Mouse (Mus musculus): ENCODE data around the gene Rp9. TPM values are rescaled to one million over a fixed set of nuclear protein-coding genes. Genes with fewer than 3 reads are reported as not detected.
A peak's percentile ranks its signal among the peaks of the same experiment; 100 is the strongest.

The Rp9 gene
- polyA plus RNA-seq, 1 experiment: 3.1 TPM

GRCm38 (mm10) chr9:22488963-22489362 lies 19.4 kb upstream of the Rp9 start:
- H3K36me3 ChIP-seq (ENCODE audit: control insufficient read depth): no peaks in the 10 kb centered on the region
- TF ChIP-seq GATA1 (IDR thresholded peaks at IDR 0.05; ENCODE audit: low read length) (no peak), TAL1 (IDR thresholded peaks at IDR 0.05; ENCODE audit: low read length) (no peak)
- no peaks in the 10 kb centered on the region for H3K4me1 ChIP-seq (ENCODE audit: control insufficient read depth)
- no peaks in the 10 kb centered on the region for H3K9me3 ChIP-seq (ENCODE audit: control insufficient read depth, low read length)
- no peak overlapping the region for H3K4me3 ChIP-seq (replicated peaks)
- H3K27me3 ChIP-seq (ENCODE audit: control insufficient read depth): no peaks in the 10 kb centered on the region

- H3K4me3 ChIP-seq (replicated peaks): no peak overlapping the region
- H3K9me3 ChIP-seq (ENCODE audit: control insufficient read depth, low read length): no peaks in the 10 kb centered on the region
- no peaks in the 10 kb centered on the region for H3K27me3 ChIP-seq (ENCODE audit: control insufficient read depth)
- no peaks in the 10 kb centered on the region for H3K4me1 ChIP-seq (ENCODE audit: control insufficient read depth)
- no peaks in the 10 kb centered on the region for H3K36me3 ChIP-seq (ENCODE audit: control insufficient read depth)
- no peak for TF ChIP-seq TAL1 (IDR thresholded peaks at IDR 0.05; ENCODE audit: low read length)
- TF ChIP-seq GATA1 (IDR thresholded peaks at IDR 0.05; ENCODE audit: low read length): no peak
Measured at GRCm38 (mm10) chr9:22486211-22486610, 16.7 kb upstream of the Rp9 start.

- H3K4me3 ChIP-seq (replicated peaks): no peak overlapping the region
- no peaks in the 10 kb centered on the region for H3K36me3 ChIP-seq (ENCODE audit: control insufficient read depth)
- no peak for TF ChIP-seq GATA1 (IDR thresholded peaks at IDR 0.05; ENCODE audit: low read length)
- TF ChIP-seq TAL1 (IDR thresholded peaks at IDR 0.05; ENCODE audit: low read length): no peak
- no peaks in the 10 kb centered on the region for H3K4me1 ChIP-seq (ENCODE audit: control insufficient read depth)
- no peaks in the 10 kb centered on the region for H3K27me3 ChIP-seq (ENCODE audit: control insufficient read depth)
- H3K9me3 ChIP-seq (ENCODE audit: control insufficient read depth, low read length): no peaks in the 10 kb centered on the region
Measured at GRCm38 (mm10) chr9:22484562-22485308, 15.2 kb upstream of the Rp9 start.

- H3K36me3 ChIP-seq (ENCODE audit: control insufficient read depth): no peaks in the 10 kb centered on the region
Measured at GRCm38 (mm10) chr9:22483866-22484561, 14.5 kb upstream of the Rp9 start.

GRCm38 (mm10) chr9:22478946-22479345 lies 9.4 kb upstream of the Rp9 start:
- Histone ChIP-seq H3K27me3 (ENCODE audit: control insufficient read depth) (no peaks in the 10 kb centered on the region), H3K4me3 (replicated peaks) (no peak overlapping the region), H3K4me1 (ENCODE audit: control insufficient read depth) (peaks cover 21% of the 10 kb centered on the region), H3K36me3 (ENCODE audit: control insufficient read depth) (no peaks in the 10 kb centered on the region), H3K9me3 (ENCODE audit: control insufficient read depth, low read length) (no peaks in the 10 kb centered on the region)
- TF ChIP-seq TAL1 (IDR thresholded peaks at IDR 0.05; ENCODE audit: low read length): no peak
- no peak for TF ChIP-seq GATA1 (IDR thresholded peaks at IDR 0.05; ENCODE audit: low read length)

More at GRCm38 (mm10) chr9:22483866-22484561, 14.5 kb upstream of the Rp9 start:
- Histone ChIP-seq H3K27me3 (ENCODE audit: control insufficient read depth) (no peaks in the 10 kb centered on the region), H3K4me3 (replicated peaks) (no peak overlapping the region), H3K4me1 (ENCODE audit: control insufficient read depth) (no peaks in the 10 kb centered on the region), H3K9me3 (ENCODE audit: control insufficient read depth, low read length) (no peaks in the 10 kb centered on the region)
- TF ChIP-seq TAL1 (IDR thresholded peaks at IDR 0.05; ENCODE audit: low read length): no peak
- no peak for TF ChIP-seq GATA1 (IDR thresholded peaks at IDR 0.05; ENCODE audit: low read length)

GRCm38 (mm10) chr9:22476265-22476664 lies 6.7 kb upstream of the Rp9 start:
- Histone ChIP-seq H3K9me3 (ENCODE audit: control insufficient read depth, low read length) (no peaks in the 10 kb centered on the region), H3K36me3 (ENCODE audit: control insufficient read depth) (no peaks in the 10 kb centered on the region), H3K4me3 (replicated peaks) (peak overlapping the region; percentile 64), H3K27me3 (ENCODE audit: control insufficient read depth) (no peaks in the 10 kb centered on the region), H3K4me1 (ENCODE audit: control insufficient read depth) (peaks cover 26% of the 10 kb centered on the region)
- TF ChIP-seq GATA1 (IDR thresholded peaks at IDR 0.05; ENCODE audit: low read length) (no peak), TAL1 (IDR thresholded peaks at IDR 0.05; ENCODE audit: low read length) (no peak)

GRCm38 (mm10) chr9:22475424-22475868 lies 5.9 kb upstream of the Rp9 start, which contains the start of gene Bbs9:
TSS of gene Bbs9 (plus strand) at chr9:22475715.
- peak within 1 kb of the TSS; percentile 64 for H3K4me3 ChIP-seq (replicated peaks)
- H3K4me1 ChIP-seq (ENCODE audit: control insufficient read depth): peaks cover 26% of the 10 kb centered on the region
- TF ChIP-seq TAL1 (IDR thresholded peaks at IDR 0.05; ENCODE audit: low read length) (no peak), GATA1 (IDR thresholded peaks at IDR 0.05; ENCODE audit: low read length) (no peak)
- H3K9me3 ChIP-seq (ENCODE audit: control insufficient read depth, low read length): no peaks in the 10 kb centered on the region
- no peaks in the 10 kb centered on the region for H3K27me3 ChIP-seq (ENCODE audit: control insufficient read depth)
- H3K36me3 ChIP-seq (ENCODE audit: control insufficient read depth): no peaks in the 10 kb centered on the region

GRCm38 (mm10) chr9:22468899-22469259 lies 664 bp downstream of the Rp9 start:
- H3K4me1 ChIP-seq (ENCODE audit: control insufficient read depth): peaks cover 33% of the 10 kb centered on the region
- H3K36me3 ChIP-seq (ENCODE audit: control insufficient read depth): peaks cover 19% of the 10 kb centered on the region
- TF ChIP-seq GATA1 (IDR thresholded peaks at IDR 0.05; ENCODE audit: low read length) (no peak), TAL1 (IDR thresholded peaks at IDR 0.05; ENCODE audit: low read length) (no peak)
- peak overlapping the region; percentile 90 for H3K4me3 ChIP-seq (replicated peaks)
- H3K9me3 ChIP-seq (ENCODE audit: control insufficient read depth, low read length): no peaks in the 10 kb centered on the region
- no peaks in the 10 kb centered on the region for H3K27me3 ChIP-seq (ENCODE audit: control insufficient read depth)

GRCm38 (mm10) chr9:22468170-22468898 lies 1.2 kb downstream of the Rp9 start:
- Histone ChIP-seq H3K4me3 (replicated peaks) (peak overlapping the region; percentile 90), H3K36me3 (ENCODE audit: control insufficient read depth) (peaks cover 22% of the 10 kb centered on the region), H3K4me1 (ENCODE audit: control insufficient read depth) (peaks cover 33% of the 10 kb centered on the region), H3K27me3 (ENCODE audit: control insufficient read depth) (no peaks in the 10 kb centered on the region), H3K9me3 (ENCODE audit: control insufficient read depth, low read length) (no peaks in the 10 kb centered on the region)
- TF ChIP-seq TAL1 (IDR thresholded peaks at IDR 0.05; ENCODE audit: low read length) (no peak), GATA1 (IDR thresholded peaks at IDR 0.05; ENCODE audit: low read length) (no peak)

All from erythroblast, embryonic 14.5 days (primary cell).